Mouse (Mus musculus) heart, postnatal 36 days (tissue): ENCODE measurements around the gene Inf2. TPM values are rescaled to one million over a fixed set of nuclear protein-coding genes. Genes with fewer than 3 reads are reported as not detected.

Experiments used
- DNase-seq, 2 experiments: peaks; one replicate each; pipeline ENCODE4 v3.0.0; 2021 to 2022
- intact Hi-C: fragments of 180-260 bp; cut with DNase I; formaldehyde crosslinking; loops from one replicate; pipeline ENCODE4 v1.15.1; 2025
- total RNA-seq, 2 experiments: library from RNA; stranded (reverse); gene quantifications; 2 replicates each; pipeline ENCODE4 v1.2.3; 2021

The Inf2 gene
- total RNA-seq, 2 experiments from 2014 or later = 16.6 to 23.9 TPM

DNA sequence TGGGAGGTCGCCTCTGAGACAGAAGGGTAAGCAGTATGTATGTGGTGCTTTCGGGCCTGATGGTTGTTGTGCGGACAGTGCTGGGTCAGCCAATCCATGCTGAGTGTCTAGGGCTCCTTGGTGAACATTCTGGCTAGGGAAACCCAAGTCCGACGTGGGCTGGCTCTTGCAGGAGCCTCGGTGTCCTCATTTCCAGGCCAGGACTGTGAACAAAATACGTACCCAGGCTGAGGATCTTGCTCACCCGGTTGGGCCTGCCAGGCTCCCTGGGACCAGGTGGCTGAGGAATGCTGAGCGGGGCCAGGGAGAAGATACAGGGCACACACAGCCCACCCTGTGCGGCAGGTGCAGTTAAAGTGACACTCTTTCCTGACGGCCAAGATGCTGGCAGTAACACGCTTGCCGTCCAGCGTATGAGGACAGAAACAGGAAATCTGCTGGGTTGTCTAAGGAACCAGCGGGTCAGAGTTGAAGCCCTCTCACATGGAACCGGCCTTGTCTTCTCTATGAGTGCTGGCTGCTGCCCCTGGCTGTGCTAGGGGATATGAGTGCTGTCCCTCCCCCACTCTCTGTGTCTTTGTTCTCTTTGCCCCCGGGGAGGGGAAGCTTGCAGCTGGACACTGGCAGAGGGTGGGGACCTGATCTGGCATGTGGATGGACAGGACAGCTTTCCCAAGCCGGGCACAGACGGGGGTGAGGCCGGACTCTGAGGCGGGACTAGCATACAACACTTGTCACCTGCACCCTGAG lies 4.6 kb downstream of the Inf2 start:
- no peak for DNase-seq
- intact Hi-C loops = no loop called here

DNA sequence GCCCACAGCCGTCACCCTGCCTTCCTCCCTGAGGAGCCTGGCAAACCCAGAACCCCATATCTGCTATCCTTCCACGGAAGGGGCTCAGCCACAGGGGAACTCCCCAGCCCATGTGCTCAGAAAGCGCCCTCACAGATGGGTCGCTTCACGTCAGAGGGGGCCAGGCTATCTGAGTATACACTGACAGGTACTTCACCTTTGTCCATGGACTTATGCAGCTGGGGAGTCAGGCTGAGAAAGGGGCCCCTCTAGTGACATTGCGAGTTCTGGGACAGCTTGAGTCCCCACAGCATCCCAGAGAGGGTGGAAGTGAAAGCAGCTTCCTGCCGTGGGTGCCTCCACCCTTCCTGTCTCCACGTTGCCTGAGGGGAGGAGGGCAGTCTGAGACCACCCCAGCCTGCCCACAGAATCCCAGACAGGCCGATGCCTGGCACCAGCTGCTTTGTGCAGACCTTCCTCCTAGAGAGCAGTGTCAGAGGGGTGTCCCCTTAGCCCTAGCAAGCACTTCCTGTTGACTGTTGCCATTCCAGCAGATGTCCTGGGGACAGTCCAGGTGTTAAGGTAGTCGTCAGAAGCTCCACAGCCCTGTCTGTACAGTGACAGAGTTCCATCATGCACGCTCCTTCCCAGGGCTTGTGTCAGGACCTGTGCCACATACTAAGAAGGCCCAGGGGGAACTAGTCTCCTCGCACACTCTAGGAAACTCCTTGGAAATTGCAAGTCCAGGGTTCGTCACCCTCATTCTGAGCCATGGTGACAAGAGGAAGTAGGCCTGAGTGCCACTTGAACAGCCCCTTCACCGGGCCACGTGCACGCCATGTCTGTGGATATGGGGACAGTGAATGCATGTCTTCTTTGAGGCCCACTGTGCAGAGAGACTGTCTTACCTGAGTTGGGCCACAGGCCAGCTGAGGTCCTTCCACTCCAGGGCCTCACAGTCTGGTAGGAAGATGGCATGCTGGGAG lies 5.6 kb downstream of the Inf2 start:
- intact Hi-C loops = no loop called here
- no peak for DNase-seq

DNA sequence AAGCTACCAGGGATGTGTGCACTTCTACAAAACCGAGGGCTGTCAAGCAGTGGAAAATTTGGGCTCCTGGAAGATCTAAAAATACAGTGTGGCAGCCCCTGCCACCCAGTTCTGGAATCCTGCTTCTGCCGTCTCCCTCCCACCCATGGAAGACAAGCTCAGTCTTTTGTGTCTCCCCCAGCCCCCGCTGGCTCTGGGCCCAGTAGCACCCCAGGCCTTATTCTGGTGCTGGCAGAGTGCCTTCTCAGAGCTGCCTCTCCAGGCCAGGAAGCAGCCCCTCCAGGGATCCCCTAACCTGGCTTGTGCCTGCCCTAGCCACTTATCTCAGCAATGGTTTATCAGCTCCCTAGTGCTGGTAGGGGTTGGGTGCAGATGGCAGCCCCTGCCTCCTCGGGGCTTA lies 6.4 kb downstream of the Inf2 start:
- intact Hi-C loops = no loop called here
- no peak for DNase-seq

DNA sequence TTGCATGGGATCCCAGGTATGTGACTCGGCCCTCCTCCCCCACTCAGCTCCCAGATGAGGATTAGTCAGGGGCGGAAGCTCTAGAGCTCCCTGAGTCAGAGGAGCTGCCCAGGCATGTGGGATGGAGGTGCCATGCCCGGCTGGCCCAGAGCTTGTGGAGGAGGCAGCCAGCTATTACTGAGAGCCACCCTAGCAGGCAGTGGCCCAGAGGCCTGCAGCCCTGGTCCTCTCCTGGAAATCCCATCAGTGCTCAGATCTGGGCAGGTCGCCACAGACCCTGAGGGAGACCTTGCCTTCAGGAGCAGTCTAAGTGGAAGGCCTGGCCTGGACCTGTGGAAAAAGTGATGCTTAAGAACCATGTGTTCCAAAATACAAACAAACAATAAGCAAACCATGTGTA lies 7.0 kb downstream of the Inf2 start:
- intact Hi-C loops = no loop called here
- peak in 1 of 2 experiments; percentile 49 for DNase-seq

DNA sequence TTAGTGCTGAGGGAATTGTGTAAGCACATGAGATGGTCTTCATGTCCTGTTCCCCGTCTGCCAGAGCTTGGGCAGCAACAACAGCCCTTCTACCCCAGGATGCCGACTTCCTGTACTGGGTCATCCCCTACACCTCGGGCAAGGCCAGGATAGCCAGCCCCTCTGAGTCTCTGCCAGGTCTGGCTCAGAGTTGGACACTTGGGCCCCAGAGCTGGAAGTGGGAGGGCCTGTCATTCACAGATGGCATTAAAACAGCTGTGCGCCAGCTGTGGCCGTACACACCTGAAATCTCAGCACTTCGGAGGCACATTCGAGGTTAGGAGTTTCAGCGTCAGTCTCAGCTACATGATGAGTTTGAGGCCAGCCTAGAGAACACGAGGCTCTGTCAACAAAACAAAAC lies 7.9 kb downstream of the Inf2 start:
- no peak for DNase-seq
- intact Hi-C loops = no loop called here

DNA sequence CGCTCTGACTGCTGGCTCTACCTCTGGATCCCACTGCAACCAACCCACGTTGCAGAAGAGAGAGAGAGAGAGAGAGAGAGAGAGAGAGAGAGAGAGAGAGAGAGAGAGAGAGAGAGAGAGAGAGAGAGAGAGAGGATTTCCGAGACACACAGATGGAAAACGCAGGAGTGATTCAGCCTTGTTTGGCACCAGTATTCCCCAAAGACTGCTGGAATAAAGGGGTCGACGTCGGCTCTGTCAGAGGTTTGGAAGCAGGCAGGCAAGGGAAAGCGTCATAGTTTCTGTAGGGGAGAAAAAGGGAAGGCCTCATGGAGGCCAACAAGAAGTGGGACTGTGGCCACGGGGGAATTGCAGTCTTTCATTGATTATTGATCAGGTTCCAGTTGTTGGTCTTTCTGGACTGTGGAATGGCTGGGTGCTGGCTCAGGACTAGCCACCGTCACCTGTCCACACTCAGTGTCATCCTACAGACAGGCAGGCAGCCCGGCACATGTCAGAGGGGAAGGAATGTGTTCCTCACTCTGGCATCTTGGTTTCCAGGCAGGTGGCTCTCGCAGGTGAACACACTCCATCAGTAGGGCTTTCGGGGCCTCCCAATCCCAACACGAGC lies 8.4 kb downstream of the Inf2 start:
- intact Hi-C loops = no loop called here
- DNase-seq = no peak

DNA sequence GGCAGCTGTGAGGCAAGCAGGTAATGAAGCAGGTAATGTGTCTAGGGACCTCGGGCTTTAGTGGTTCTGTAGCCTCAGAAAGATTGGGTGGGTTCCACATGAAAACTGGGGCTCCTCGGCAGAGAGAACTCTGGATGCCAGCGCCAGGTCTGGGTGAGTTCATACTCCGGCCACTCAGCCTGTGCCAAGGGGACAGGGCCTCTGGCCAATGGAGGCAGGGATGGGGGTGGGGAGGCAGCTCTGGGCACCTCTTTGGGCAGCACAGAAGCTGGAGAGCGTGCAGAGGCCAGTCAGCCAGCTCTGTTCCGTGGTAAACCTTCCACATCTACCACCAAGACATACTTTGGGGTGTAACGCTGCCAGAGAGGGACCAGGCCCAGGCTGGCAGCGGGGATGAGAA lies 9.0 kb downstream of the Inf2 start:
- intact Hi-C loops = no loop called here
- no peak for DNase-seq

DNA sequence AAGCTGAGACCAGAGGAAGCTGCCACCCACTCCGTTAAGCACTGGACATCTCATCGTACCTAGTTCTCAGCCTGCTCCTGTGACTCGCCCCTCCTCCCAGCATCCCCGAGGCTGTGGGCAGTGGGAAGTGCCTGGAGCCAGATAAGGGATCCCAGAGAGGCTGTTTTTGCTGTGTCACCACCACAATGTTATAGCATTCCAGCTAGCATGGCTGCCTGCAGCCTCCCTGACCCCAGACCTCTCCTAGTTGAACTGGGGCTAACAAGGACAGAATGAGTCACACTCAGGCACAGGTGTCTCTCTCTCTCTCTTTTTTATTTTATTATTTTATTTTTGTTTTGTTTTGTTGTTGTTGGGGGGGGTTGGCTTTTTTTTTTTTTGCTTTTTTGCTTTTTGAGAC lies 10.6 kb downstream of the Inf2 start:
- intact Hi-C loops = no loop called here
- DNase-seq = no peak

DNA sequence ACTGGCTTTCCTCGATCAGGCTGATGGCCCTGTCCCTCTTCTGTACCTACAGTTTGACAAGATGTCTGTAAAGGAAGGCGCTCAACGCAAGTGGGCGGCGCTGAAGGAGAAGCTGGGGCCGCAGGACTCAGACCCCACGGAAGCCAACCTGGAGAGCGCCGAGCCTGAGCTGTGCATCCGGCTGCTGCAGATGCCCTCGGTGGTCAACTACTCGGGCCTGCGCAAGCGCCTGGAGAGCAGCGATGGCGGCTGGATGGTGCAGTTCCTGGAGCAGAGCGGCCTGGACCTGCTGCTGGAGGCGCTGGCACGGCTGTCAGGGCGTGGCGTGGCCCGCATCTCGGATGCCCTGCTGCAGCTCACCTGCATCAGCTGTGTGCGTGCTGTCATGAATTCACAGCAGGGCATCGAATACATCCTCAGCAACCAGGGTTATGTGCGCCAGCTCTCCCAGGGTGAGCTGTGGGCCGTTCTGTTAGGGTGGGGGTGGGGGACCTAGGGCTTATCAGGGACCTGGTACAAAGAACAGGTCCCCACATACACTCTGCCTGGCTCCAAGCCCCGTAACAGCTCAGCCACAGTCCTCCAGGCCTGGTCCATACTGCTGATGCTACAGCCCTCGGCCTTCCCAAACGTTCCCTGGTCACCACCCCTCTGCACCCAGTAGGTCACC lies 11.5 kb downstream of the Inf2 start:
- intact Hi-C loops = loop anchor here (10.0 kb wide), 1 partner anchor 245 kb away; no protein-coding TSS in a partner anchor
- DNase-seq = no peak

DNA sequence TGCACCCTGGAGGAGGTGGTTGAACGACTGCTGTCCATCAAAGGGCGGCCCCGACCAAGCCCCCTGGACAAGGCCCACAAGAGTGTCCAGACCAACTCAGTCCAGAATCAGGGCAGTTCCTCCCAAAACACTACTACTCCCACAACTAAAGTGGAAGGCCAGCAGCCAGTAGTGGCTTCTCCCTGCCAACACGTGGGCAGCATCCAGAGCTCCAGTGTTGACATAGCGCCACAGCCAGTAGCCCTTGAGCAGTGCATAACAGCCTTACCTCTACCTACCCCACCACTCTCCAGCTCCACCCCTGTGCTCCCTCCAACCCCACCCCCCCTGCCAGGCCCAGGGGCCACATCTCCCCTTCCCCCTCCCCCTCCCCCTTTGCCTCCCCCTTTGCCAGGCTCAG lies 15.4 kb downstream of the Inf2 start:
- intact Hi-C loops = loop anchor here (10.0 kb wide), 1 partner anchor 249 kb away; no protein-coding TSS in a partner anchor
- DNase-seq = no peak

DNA sequence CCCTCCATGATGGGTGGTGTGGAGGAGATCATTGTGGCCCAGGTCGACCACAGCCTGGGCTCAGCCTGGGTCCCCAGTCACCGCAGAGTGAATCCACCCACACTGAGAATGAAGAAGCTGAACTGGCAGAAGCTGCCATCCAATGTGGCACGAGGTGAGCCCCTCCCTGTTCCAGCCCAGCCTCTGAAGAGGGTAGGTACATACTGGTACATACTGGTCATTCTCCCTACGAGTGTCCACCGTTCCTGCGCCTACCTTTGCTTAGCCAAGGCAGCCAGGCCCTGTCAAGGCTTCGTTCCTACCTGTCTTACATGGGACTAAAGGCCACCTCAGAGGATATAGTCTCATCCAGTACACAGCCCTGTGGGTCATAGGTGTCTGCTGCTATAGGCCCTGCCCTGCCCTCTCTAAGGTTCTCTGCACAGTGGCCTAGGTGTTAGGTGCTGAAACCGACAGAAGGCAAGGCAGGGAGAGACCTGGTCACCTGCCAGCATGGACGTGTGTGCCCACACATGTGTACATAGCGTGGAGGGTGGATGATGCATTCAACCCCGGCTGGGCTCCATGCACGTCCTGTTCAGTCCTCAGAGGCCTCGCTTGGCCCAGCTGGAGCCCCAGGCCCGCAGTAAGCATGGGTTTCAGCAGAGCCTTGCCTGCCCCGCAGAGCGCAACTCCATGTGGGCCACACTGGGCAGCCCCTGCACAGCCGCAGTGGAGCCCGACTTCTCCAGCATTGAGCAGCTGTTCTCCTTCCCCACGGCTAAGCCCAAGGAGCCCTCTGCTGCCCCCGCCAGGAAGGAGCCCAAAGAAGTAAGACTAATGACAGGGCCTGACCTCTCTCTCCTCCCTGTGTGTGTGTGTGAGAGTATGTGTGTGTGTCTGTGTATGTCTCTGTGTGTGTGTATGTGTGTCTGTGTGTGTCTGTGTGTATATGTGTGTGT lies 16.4 kb downstream of the Inf2 start:
- no peak for DNase-seq
- intact Hi-C loops = loop anchor here (1.0 to 10.0 kb wide), 3 partner anchors 53 to 250 kb away; no protein-coding TSS in a partner anchor

DNA sequence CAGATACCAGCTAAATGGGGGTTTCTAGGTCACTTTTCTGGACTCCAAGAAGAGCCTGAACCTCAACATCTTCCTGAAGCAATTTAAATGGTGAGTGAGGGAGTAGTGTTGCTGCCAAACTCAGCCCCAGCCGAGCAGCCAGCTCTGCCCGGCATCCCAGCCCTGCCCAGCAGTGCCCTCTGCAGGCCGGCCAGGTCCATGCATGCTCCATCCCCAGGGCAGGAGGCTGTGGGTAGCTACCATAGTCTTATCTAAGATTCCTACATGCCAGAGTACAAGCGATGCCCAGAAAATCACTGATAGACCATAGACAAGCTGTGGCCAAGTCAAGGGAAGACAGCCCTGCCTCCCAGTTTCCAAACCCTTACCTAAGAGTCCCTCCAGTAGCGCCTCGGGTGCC lies 17.2 kb downstream of the Inf2 start:
- DNase-seq = peak; percentile 76 to 85
- intact Hi-C loops = loop anchor here (1.0 to 10.0 kb wide), 3 partner anchors 53 to 251 kb away; no protein-coding TSS in a partner anchor

DNA sequence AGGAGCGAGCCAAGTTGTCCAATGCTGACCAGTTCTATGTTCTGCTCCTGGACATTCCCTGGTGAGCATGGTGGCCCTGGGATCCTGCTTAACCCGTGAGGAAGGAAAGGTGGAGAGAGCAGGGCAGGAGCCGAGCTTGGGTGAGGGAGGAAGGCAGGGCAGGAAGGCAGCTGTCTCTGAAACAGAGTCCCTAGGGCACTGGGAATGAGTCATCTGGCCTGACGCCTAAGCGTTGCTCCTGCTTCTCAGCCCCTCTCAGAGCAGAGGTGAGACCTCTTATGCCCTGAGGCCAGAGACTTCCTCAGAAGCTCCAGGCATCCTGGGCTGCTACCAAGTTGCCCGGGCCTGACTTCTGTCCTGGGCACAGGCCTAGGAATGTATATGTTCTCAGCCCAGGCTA lies 18.4 kb downstream of the Inf2 start:
- intact Hi-C loops = loop anchor here (5.0 to 10.0 kb wide), 2 partner anchors 105 to 252 kb away; no protein-coding TSS in a partner anchor
- no peak for DNase-seq

DNA sequence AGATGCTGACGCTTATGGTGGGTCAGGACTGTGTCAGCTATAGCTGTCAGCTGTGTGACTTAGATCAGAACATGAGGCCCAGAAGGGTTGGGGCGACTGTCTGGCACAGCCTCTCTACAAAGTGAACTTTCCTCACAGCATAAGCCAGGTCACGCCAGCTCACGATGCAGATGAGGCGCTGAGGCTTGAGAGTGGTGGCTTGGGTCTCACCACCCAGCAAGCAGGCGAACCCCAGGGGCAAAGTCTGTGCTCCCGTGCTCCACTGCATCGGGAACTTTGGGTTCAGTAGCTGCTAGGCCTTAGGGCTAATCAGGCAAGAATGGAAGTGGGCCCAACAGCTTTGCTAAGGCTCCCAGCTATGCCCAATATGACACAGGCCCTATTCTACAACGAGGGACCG lies 20.4 kb downstream of the Inf2 start:
- intact Hi-C loops = loop anchor here (5.0 to 10.0 kb wide), 2 partner anchors 107 to 254 kb away; no protein-coding TSS in a partner anchor
- no peak for DNase-seq

DNA sequence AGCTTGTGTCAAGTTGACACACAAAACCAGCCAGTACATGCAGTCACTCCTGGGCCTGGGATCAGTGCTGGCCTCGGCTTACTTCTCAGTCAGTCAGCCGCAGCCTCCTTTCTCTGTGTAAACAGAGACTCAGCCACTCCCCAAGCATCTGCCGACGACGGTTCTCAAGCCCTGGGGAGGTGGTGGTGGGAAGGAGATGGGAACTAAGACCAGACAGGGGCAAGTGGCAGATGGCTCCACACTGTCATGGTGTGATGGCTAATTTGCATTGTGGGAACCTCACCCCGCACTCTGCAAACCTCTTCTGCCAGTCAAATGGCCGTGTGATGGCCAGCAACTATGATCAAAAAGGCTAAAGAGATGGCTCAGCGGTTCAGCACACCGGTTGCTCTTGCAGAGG lies 28.1 kb downstream of the Inf2 start:
- intact Hi-C loops = no loop called here
- DNase-seq = no peak

DNA sequence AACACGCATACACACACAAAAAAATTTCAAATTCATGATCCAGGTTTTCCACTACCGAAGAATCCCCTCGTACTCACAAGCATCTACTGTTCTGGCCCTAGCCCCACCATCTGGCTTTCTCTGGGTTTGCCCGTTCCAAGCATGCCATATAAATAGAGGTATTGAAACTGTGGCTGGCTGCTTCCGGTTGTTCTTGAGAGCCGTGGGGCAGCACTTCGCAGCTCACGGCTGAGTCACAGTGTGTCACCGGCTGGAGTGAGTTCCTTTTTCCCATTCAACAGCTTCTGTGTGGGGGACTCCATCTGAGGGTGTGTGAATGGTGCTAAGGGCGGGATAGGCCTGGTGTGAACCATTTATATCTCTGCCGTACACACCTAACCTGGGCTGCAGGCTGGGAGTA lies 28.6 kb downstream of the Inf2 start:
- intact Hi-C loops = no loop called here
- no peak for DNase-seq

DNA sequence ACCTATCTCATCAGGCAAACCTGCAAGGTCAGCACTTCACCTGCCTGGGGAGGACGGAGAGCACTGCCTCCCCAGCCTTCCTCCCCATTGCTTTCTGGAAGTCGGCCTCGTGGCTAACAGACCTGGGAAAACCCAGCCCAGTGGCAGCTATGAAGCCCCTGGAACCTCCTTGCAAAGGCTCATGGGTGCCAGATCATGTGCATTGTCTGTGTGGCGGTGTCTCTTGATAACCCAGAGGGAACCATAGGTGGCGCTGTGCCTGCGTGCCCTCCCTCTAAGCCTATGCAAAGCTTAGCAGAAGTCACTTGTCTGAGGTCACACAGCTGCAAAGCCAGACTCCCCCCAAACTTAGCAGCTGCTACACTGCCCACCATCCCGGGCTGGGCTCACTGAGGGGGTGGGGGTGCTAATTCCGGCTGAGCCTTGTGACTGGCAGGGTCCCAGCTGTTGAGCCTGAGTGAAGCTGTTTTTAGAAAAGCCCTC lies 29.4 kb downstream of the Inf2 start:
- DNase-seq = peak; percentile 72 to 75
- intact Hi-C loops = no loop called here

DNA sequence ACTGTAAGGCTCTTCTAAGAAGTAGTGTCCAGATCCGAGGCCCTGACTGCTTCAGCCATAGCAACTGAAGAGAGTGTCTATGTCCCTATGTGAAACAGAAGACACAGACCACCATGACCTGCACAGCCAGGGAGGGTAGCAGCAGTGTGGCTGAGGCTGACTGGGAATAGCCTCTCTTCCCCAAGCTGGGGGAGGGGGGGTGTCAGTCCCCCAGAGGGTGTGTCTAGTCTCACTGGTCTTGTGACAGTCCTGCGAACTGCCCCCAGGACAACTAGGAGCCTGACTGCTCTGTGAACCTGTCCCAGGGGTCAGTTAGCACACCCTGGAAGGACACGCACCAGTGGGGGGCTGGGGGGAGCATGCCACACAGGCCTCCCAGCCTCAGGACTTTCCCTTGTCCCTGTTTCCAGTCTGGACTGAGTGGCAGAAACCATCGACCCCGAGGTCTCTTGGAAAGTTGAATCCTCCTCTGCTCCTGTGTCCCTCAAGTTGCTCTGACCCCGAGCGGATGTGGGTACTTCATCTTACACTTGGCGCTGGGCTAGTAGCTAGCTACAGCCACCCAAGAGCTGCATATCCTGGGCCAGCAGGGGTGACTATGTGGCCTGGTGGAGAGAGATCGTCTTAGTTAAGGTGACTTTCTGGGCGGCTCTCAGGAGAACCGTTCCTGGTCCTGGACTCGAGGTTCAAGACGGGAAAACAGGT lies 30.5 kb downstream of the Inf2 start:
- intact Hi-C loops = no loop called here
- peak; percentile 54 for DNase-seq
